Mouse (Mus musculus) embryo, embryonic 9.5 days (tissue): Measurements from ENCODE around the gene Ttc1.

Experiments used
- DNase-seq: peaks from one replicate; pipeline ENCODE4 v3.0.0-alpha.2; 2017; ENCODE audit errors: extremely low spot score

Ttc1 gene

GRCm38 (mm10) chr11:43747233-43748226, at the start of gene Ttc1:
Gene Ttc1 (minus strand): TSS chr11:43748008.
- peak; percentile 92 for DNase-seq

DNA sequence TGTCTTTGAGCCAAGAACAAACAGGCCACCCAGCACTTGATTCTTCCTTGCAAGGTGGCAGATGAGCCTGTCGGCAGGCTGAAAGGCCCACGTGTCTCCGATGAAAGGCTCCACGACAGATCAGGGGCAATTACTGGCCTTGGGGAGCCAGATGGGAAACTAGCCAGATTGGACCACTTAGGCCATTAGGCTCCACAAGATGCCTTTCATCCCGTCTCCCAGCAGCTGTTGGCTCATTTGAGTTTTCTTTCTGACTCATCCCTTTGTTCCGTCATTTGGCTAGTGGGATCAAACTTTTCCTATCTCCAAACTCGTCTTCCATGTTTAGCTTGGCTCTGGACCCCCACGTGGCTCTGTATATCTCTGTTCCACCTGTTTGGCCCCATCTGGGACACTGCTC, 48.2 kb upstream of the Ttc1 start:
- no peak for DNase-seq

DNA sequence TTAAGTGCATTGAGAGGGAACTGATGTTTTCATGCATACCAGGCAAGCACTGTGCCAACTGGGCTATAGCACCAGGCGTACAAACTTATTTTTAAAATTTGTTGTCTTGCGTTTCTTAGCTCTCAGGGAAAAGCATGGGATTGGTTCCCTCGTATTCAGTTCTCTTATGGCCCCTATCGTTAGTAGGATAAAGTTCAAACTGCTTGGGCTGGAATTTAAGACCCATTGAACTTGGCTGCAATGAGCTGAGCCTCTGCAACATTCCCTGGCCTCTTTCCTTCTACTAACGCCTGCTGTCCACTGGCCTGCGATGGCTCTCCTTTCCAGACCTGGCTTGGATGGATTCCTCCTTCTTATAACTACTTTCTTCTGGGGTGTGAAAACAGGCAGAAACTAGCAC, 42.6 kb upstream of the Ttc1 start:
- DNase-seq: no peak

GRCm38 (mm10) chr11:43783772-43784171, 36.0 kb upstream of the Ttc1 start:
- DNase-seq: peak; percentile 69

DNA sequence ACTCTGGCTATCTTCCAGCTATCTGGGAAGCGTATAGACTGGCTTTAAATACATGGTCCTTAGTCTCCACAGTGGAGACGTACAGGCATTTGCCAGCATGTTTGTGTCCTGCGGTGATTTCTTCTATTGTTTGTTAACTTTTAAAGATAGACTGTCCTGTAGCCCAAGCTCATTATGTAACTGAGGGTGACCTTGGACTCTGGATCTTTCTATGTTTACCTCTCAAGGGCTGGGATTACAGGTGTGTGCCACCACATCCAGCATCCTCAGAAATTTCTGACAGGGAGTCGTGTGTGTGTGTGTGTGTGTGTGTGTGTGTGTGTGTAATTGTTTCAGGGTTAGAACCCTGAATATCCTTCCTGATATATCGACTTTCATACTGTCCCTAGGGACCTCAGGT, 35.3 kb upstream of the Ttc1 start:
- no peak for DNase-seq

DNA sequence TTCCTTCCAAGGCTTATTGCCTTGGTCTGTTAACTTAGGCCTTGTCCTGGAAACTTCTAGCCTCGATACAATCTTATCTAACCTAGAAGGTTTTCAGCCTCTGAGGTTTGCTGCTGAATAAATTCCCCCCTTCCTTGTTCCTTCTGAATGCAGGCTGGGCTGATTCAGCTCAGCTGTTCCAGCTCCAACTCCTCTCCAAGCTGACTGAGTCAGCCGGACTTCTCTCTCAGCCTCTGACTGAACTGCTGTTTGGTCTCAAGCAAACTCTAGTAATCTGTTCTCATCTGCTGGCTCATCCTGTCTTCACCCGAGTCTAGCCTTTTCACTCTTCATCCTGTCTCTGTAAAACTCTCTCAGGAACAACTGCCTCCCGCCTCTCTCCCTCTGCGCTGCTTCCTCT, 31.7 kb upstream of the Ttc1 start:
- no peak for DNase-seq

- DNase-seq: no peak
Measured at GRCm38 (mm10) chr11:43776324-43776694, 28.5 kb upstream of the Ttc1 start.

DNA sequence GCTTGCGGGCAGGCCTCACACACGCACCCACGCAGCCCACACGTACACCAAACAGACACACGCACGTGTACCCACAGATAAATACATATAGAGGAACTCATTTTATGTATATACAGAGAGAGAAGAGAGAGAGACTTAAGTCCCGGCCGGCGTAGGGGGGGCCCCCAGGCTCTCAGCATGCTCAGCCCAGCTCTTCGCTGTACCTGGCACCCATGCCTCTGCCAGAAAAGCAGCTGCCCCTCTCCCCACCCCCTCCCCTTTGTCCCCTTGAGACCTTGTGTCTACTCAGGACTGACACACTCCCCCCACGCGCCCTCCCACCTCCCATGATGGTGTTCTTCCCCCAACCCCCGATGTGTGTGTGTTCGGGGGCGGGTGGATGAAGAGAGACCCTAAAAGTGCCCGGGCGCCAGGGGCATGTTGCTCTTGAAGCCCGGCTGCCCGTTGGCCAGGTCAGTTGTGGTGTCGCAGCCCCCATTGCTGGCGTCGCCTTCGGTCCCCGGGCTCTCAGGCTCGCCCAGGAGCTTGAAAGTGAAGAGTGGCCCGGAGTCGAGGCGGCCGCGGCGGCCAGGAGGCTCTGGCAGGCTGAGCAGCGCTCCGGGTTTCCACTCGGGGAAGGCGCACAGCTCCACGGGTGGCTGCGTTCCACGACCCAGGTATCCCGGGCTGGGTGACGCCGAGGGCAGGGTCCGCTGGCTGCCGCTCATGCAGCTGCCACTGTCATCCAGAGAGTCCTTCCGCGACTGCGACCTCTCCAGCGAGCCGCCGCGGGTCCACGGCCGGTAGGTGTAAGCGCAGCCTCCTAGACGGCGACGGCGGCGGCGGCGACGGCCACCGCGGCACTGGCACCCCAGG, 27.9 kb upstream of the Ttc1 start:
- peak; percentile 56 for DNase-seq

- DNase-seq: no peak
Measured at GRCm38 (mm10) chr11:43773725-43774124, 25.9 kb upstream of the Ttc1 start.

- no peak for DNase-seq
Measured at GRCm38 (mm10) chr11:43770110-43770509, 22.3 kb upstream of the Ttc1 start.

GRCm38 (mm10) chr11:43767749-43768148, 19.9 kb upstream of the Ttc1 start:
- DNase-seq: no peak

GRCm38 (mm10) chr11:43766922-43767648, 19.3 kb upstream of the Ttc1 start:
- peak; percentile 80 for DNase-seq

- no peak for DNase-seq
Measured at GRCm38 (mm10) chr11:43758436-43758835, 10.6 kb upstream of the Ttc1 start.

GRCm38 (mm10) chr11:43755411-43755810, 7.6 kb upstream of the Ttc1 start:
- no peak for DNase-seq

DNA sequence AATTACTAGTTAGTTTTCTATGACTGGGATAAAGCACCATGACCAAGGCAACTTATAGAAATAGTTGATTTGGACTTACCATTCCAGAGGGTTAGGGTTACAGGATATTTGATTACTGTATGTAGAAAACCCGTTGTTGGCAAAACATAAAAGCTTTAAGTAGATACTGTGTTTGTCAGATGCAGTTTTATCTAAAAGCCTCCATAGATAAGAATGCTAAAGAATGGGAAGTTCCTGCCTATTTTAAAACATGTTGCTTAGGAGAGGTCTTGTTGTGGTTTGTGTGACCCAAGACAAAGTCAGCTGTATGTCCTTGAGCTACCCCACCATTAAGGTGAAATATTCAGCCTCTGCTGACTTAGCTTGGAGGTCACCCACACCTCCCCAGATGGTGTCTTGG, 6.8 kb upstream of the Ttc1 start:
- DNase-seq: no peak

DNA sequence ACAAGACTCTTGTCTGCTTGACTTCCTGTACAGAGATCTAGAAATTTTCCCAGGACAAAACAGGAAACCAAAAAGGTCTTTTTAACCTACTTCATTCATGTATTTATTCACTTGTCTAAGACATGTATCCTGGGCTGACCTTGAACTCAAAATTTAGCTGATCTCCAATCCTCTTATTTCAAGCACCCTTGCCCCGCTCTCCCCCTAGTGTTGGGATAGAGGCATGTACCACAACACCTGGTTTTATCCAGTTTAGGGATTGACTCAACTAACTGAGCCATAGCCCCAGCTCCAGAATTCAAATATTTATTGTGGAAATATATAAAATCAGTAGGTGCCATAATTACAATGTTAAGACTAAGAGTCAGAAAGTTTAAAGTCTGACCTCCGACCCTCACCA, 3.7 kb upstream of the Ttc1 start:
- DNase-seq: no peak

GRCm38 (mm10) chr11:43728737-43729301, 19.0 kb downstream of the Ttc1 start:
- DNase-seq: no peak

- no peak for DNase-seq
Measured at GRCm38 (mm10) chr11:43727796-43728195, 20.0 kb downstream of the Ttc1 start.

GRCm38 (mm10) chr11:43723411-43723810, 24.4 kb downstream of the Ttc1 start:
- DNase-seq: no peak

DNA sequence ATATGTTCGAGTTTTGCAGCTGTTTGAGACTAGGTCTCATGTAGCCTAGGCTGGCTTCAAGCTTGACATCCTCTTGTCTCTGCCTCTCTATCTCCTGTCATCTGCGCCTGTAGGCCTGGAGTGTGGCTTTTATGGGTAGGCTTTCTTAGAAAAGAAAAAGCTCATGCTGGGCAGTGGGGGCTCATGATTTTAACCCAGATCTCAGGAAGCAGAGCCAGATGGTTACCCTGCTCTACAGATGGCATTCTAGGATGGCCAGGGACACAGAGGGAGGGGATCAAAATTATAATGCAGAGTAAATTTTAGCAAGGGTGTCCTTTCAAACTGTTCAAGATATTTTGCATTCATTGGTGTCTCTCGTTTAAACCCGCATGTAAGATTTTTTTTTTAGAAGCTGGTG, 35.6 kb downstream of the Ttc1 start:
- no peak for DNase-seq

GRCm38 (mm10) chr11:43708409-43708808, 39.4 kb downstream of the Ttc1 start:
- no peak for DNase-seq

DNA sequence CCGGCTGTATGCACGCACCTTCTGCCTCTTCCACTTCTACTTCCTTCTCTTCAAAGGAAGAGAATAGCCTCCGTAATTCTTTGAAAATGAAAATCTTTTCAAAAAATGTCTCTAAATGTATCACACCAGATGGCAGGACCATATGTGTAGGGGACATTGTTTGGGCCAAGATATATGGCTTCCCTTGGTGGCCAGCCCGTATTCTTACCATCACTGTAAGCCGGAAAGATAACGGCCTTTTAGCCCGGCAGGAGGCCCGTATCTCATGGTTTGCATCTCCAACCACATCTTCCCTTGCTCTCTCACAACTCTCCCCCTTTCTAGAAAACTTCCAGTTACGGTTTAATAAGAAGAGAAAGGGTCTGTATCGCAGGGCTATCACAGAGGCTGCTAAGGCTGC, 42.1 kb downstream of the Ttc1 start:
- no peak for DNase-seq
